8 mouse cellular contexts compared by ENCODE assay signal in genomic region chr11:61409051-61409450, GRCm38 (mm10). TPM values are rescaled to one million over a fixed set of nuclear protein-coding genes. Genes with fewer than 3 reads are reported as not detected.
DNase-seq lines count a peak whose midpoint lies in the region; ATAC-seq and TF ChIP-seq lines count a peak whose summit lies in the region.

No protein-coding gene starts in this region.

- TF ChIP-seq RAD21 in MEL (IDR thresholded peaks at IDR 0.05; ENCODE audit: low read depth, low read length) = peak; percentile 42

- no peak for ATAC-seq in heart, postnatal 0 days (ENCODE audit: insufficient read depth, low read depth)
- ATAC-seq in liver, embryonic 11.5 days (replicated peaks; ENCODE audit: low FRiP score) = no peak
- no peak for ATAC-seq in neural tube, embryonic 15.5 days (ENCODE audit: low FRiP score)

- intact Hi-C loops in left cerebral cortex, postnatal 10 days (cut with DNase I) = loop anchor here (2.0 to 5.0 kb wide), 4 partner anchors 62 to 304 kb away; partner anchors contain the start of gene Aldh3a2

- peak overlapping the region in 1 of 2 experiments; percentile 59; a peak in 2 of 4 replicates for H3K4me3 ChIP-seq in MEL (ENCODE audit: control insufficient read depth in 1 of 2, insufficient read depth in 1 of 2, low read depth in 2 of 2, low read length in 2 of 2)
- H3K4me3 ChIP-seq in heart, postnatal 0 days (ENCODE audit: low read depth, low read length) = peak overlapping the region; percentile 62
- peak overlapping the region; percentile 69 for H3K4me3 ChIP-seq in liver, embryonic 11.5 days (ENCODE audit: low read depth, low read length)
- peak overlapping the region; percentile 77 for H3K4me3 ChIP-seq in neural tube, embryonic 15.5 days (replicated peaks)

- no peak overlapping the region for H3K27ac ChIP-seq in MEL (ENCODE audit: control insufficient read depth, low read depth, low read length)
- no peak overlapping the region for H3K27ac ChIP-seq in heart, postnatal 0 days (ENCODE audit: low read depth)
- H3K27ac ChIP-seq in liver, embryonic 11.5 days (ENCODE audit: low read depth, low read length) = no peak overlapping the region
- H3K27ac ChIP-seq in neural tube, embryonic 15.5 days (replicated peaks) = no peak overlapping the region

- no peak for TF ChIP-seq POLR2A in MEL (IDR thresholded peaks at IDR 0.05; ENCODE audit: control insufficient read depth in 1 of 2, insufficient read depth in 1 of 2, low read depth in 1 of 2, low read length in 2 of 2, poor library complexity in 1 of 2)

- no peaks in the 10 kb centered on the region for H3K27me3 ChIP-seq in MEL (ENCODE audit: control insufficient read depth in 1 of 2, insufficient read depth in 2 of 2, low read length in 2 of 2)
- H3K27me3 ChIP-seq in heart, postnatal 0 days (ENCODE audit: control insufficient read depth, insufficient read depth, low read length) = no peaks in the 10 kb centered on the region
- H3K27me3 ChIP-seq in liver, embryonic 11.5 days (replicated peaks; ENCODE audit: control insufficient read depth, insufficient read depth, low read length) = 0 out of 2 replicates have a peak, but pooled peaks cover 2% of the 10 kb centered on the region
- no peaks in the 10 kb centered on the region for H3K27me3 ChIP-seq in neural tube, embryonic 15.5 days (replicated peaks)

- H3K4me2 ChIP-seq in heart, postnatal 0 days (ENCODE audit: low read depth, low read length) = peak overlapping the region; percentile 54
- peak overlapping the region; percentile 75 for H3K4me2 ChIP-seq in liver, embryonic 11.5 days
- peak overlapping the region; percentile 50 for H3K4me2 ChIP-seq in neural tube, embryonic 15.5 days

- H3K79me2 ChIP-seq in MEL (ENCODE audit: control insufficient read depth, insufficient read depth, low read length, poor library complexity) = no peaks in the 10 kb centered on the region; the same call in 1 of the 2 replicates

- no peak for TF ChIP-seq EP300 in MEL (IDR thresholded peaks at IDR 0.05; ENCODE audit: low read depth in 1 of 2, low read length in 2 of 2)
- no peak for TF ChIP-seq EP300 in heart, postnatal 0 days (IDR thresholded peaks at IDR 0.05; ENCODE audit: low read depth)

- 13% methylated on average over 3 of the region's 3 CpGs for WGBS in heart, postnatal 0 days
- 26% methylated on average over 3 of the region's 3 CpGs for WGBS in liver, embryonic 11.5 days
- 16% methylated on average over 3 of the region's 3 CpGs for WGBS in neural tube, embryonic 15.5 days

- DNase-seq in MEL (ENCODE audit: low read depth, low spot score) = peak; percentile 68
- peak; percentile 83 for DNase-seq in brain, adult 2 months (ENCODE audit: low read depth, low spot score)
- peak; percentile 27 for DNase-seq in heart, postnatal 0 days (ENCODE audit: low spot score)
- no peak for DNase-seq in liver, embryonic 11.5 days (ENCODE audit: low spot score)
- no peak for DNase-seq in right cerebral cortex, postnatal 4 days
- DNase-seq in gastrocnemius, postnatal 10 days = no peak
- DNase-seq in left cerebral cortex, postnatal 10 days (ENCODE audit: extremely low spot score in 1 of 2, low spot score in 2 of 2) = no peak

- peaks cover 0 to 13% of the 10 kb centered on the region in 2 experiments; a peak in 3 of 4 replicates for H3K4me1 ChIP-seq in MEL (ENCODE audit: control insufficient read depth in 1 of 2, insufficient read depth in 2 of 2, low read length in 2 of 2)
- no peaks in the 10 kb centered on the region for H3K4me1 ChIP-seq in heart, postnatal 0 days (ENCODE audit: control insufficient read depth, insufficient read depth)
- 0 out of 2 replicates have a peak, but pooled peaks cover 2% of the 10 kb centered on the region for H3K4me1 ChIP-seq in liver, embryonic 11.5 days (replicated peaks; ENCODE audit: control insufficient read depth, insufficient read depth, low read length)
- H3K4me1 ChIP-seq in neural tube, embryonic 15.5 days = peaks cover 17% of the 10 kb centered on the region

- peaks cover 0 to 13% of the 10 kb centered on the region in 2 experiments; a peak in 1 of 4 replicates for H3K36me3 ChIP-seq in MEL (ENCODE audit: control insufficient read depth in 1 of 2, insufficient read depth in 2 of 2, low read length in 2 of 2)
- no peaks in the 10 kb centered on the region for H3K36me3 ChIP-seq in heart, postnatal 0 days (replicated peaks; ENCODE audit: control insufficient read depth, insufficient read depth, low read length)
- no peaks in the 10 kb centered on the region for H3K36me3 ChIP-seq in liver, embryonic 11.5 days (ENCODE audit: control insufficient read depth, insufficient read depth, low read length)
- no peaks in the 10 kb centered on the region for H3K36me3 ChIP-seq in neural tube, embryonic 15.5 days

- TF ChIP-seq CTCF in MEL (IDR thresholded peaks at IDR 0.05 in 2 of 3, conservative IDR thresholded peaks at IDR 0.05 in 1 of 3; ENCODE audit: control insufficient read depth in 1 of 3, insufficient read depth in 1 of 3, low read depth in 2 of 3, low read length in 3 of 3, poor library complexity in 1 of 3, severe bottlenecking in 1 of 3) = peak; percentile 5 to 49 (median 36); a peak in 3 of 6 replicates
- TF ChIP-seq CTCF in heart, postnatal 0 days (IDR thresholded peaks at IDR 0.05; ENCODE audit: low read depth) = peak; percentile 19; the same call in 1 of the 2 replicates

- no peaks in the 10 kb centered on the region for H3K9me3 ChIP-seq in MEL (replicated peaks; ENCODE audit: insufficient read depth, low read length)
- no peaks in the 10 kb centered on the region for H3K9me3 ChIP-seq in heart, postnatal 0 days (replicated peaks; ENCODE audit: control insufficient read depth, low read length)
- no peaks in the 10 kb centered on the region for H3K9me3 ChIP-seq in liver, embryonic 11.5 days (ENCODE audit: control insufficient read depth, low read length)
- no peaks in the 10 kb centered on the region for H3K9me3 ChIP-seq in neural tube, embryonic 15.5 days (replicated peaks)

- H3K9ac ChIP-seq in MEL (ENCODE audit: control insufficient read depth, low read depth, low read length, poor library complexity, severe bottlenecking) = peak overlapping the region; percentile 66
- H3K9ac ChIP-seq in heart, postnatal 0 days (replicated peaks; ENCODE audit: low read depth, low read length) = no peak overlapping the region
- H3K9ac ChIP-seq in liver, embryonic 11.5 days (ENCODE audit: low read depth, low read length) = no peak overlapping the region
- no peak overlapping the region for H3K9ac ChIP-seq in neural tube, embryonic 15.5 days (replicated peaks)

TF ChIP-seq in MEL, 35 proteins besides CTCF, POLR2A, EP300 and RAD21:
- TF ChIP-seq SMC3 (IDR thresholded peaks at IDR 0.05; ENCODE audit: low read depth, low read length) = peak; percentile 67
- TF ChIP-seq HCFC1 (IDR thresholded peaks at IDR 0.05; ENCODE audit: low read depth, low read length) = 0 out of 2 replicates have a peak, but pooled peaks have one; percentile 10
- peak; percentile 67 for TF ChIP-seq ZC3H11A (IDR thresholded peaks at IDR 0.05; ENCODE audit: low read depth, low read length)
- 0 out of 2 replicates have a peak, but pooled peaks have one; percentile 24 for TF ChIP-seq NELFE (IDR thresholded peaks at IDR 0.05; ENCODE audit: low read depth, low read length)
- no peak for TF ChIP-seq RCOR1 (IDR thresholded peaks at IDR 0.05; ENCODE audit: low read depth, low read length)

RNA-seq across cellular contexts. Expression of gene Slc47a1, which starts 30.9 kb away (rescaled TPM):
- total RNA-seq in MEL (2012; rRNA removed) = 0.04 TPM in 1 of 2 replicates, not detected in the other
- polyA plus RNA-seq in MEL (2012; ENCODE audit: insufficient read depth in 1 of 2, insufficient read length in 2 of 2, low read depth in 1 of 2, low replicate concordance in 2 of 2, missing spikeins in 1 of 2) = not detected
- total RNA-seq in heart, postnatal 0 days (2014; rRNA removed; ENCODE audit: low replicate concordance) = 34.7 and 49.4 TPM in 2 replicates
- 31.2 and 31.5 TPM in 2 replicates for polyA plus RNA-seq in heart, postnatal 0 days (2015; fragmentation: Nextera tagmentation; extraction: Ambion mirVana)
- polyA plus RNA-seq in liver, embryonic 11.5 days (2014; fragmentation: Nextera tagmentation; extraction: Ambion mirVana) = 1.4 TPM in 2 replicates
- 0.35 and 0.47 TPM in 2 replicates for polyA plus RNA-seq in neural tube, embryonic 15.5 days (2015; fragmentation: Nextera tagmentation; extraction: Ambion mirVana)
- 1 to 10 TPM; 4.2 to 5.0 TPM for total RNA-seq in gastrocnemius, postnatal 10 days (2021)
- total RNA-seq in left cerebral cortex, postnatal 10 days (2021) = 1 to 10 TPM; 2.3 to 3.1 TPM

RNA-seq across cellular contexts. Expression of gene Rnf112, which starts 44.9 kb away (rescaled TPM):
- total RNA-seq in MEL (2012; rRNA removed) = not detected in 2 replicates
- not detected for polyA plus RNA-seq in MEL (2012; ENCODE audit: insufficient read depth in 1 of 2, insufficient read length in 2 of 2, low read depth in 1 of 2, low replicate concordance in 2 of 2, missing spikeins in 1 of 2)
- 0.38 and 0.39 TPM in 2 replicates for total RNA-seq in heart, postnatal 0 days (2014; rRNA removed; ENCODE audit: low replicate concordance)
- polyA plus RNA-seq in heart, postnatal 0 days (2015; fragmentation: Nextera tagmentation; extraction: Ambion mirVana) = 0.11 TPM in 1 of 2 replicates, not detected in the other
- polyA plus RNA-seq in liver, embryonic 11.5 days (2014; fragmentation: Nextera tagmentation; extraction: Ambion mirVana) = 0.27 and 0.34 TPM in 2 replicates
- polyA plus RNA-seq in neural tube, embryonic 15.5 days (2015; fragmentation: Nextera tagmentation; extraction: Ambion mirVana) = 24.1 and 32.9 TPM in 2 replicates
- 1 to 10 TPM; 2.0 to 2.6 TPM for total RNA-seq in gastrocnemius, postnatal 10 days (2021)
- total RNA-seq in left cerebral cortex, postnatal 10 days (2021) = 100 to 1,000 TPM; 191 to 198 TPM

Comparison
In these comparisons a context has a peak if more than half of its experiments do, and no peak if none do; other contexts are left out.
1. DNase-seq: peak in MEL (single experiment), brain, adult 2 months (single experiment) and heart, postnatal 0 days (single experiment); none in liver, embryonic 11.5 days (single experiment), right cerebral cortex, postnatal 4 days (single experiment), gastrocnemius, postnatal 10 days (single experiment) and left cerebral cortex, postnatal 10 days (0 of 2).
2. RNA of gene Rnf112, which starts 44.9 kb away (total RNA-seq): 191 to 198 TPM in left cerebral cortex, postnatal 10 days; 2.0 to 2.6 TPM in gastrocnemius, postnatal 10 days, 0.38 to 0.39 TPM in heart, postnatal 0 days and not detected in MEL; every median in the first group is over 10 times any median in the second.
3. Peak in every context shown above with its lines, with median percentiles within 50 percentile points of each other: H3K4me2 ChIP-seq.